Mouse (Mus musculus) forebrain, embryonic 11.5 days (tissue): Measurements from ENCODE around the gene Pcbp3. TPM values are rescaled to one million over a fixed set of nuclear protein-coding genes. Genes with fewer than 3 reads are reported as not detected.
A peak's percentile ranks its signal among the peaks of the same experiment; 100 is the strongest.

ENCODE experiments used
- ATAC-seq: fragments of 200-750 bp; cut with Nextera tagmentation; replicated peaks from 2 replicates; pipeline ENCODE4 v1.8.0; 2017; ENCODE audit warnings: moderate TSS enrichment; ENCODE audit not compliant: low FRiP score
- DNase-seq: peaks from one replicate; pipeline ENCODE4 v3.0.0-alpha.2; 2017; ENCODE audit warnings: low spot score
- H3K27ac ChIP-seq: fragments of 300-500 bp; sonication (generic); 2 replicates; pipeline ENCODE4 v1.5.1; 2014; ENCODE audit warnings: low read depth, low read length
- H3K27me3 ChIP-seq: fragments of 300-500 bp; sonication (generic); 2 replicates; pipeline ENCODE4 v1.6.1; 2014; ENCODE audit warnings: mild to moderate bottlenecking, low read length, mixed read lengths; ENCODE audit not compliant: control insufficient read depth, insufficient read depth
- H3K36me3 ChIP-seq: fragments of 300-500 bp; sonication (generic); 2 replicates; pipeline ENCODE4 v1.6.1; 2014; ENCODE audit warnings: mild to moderate bottlenecking, low read length, moderate library complexity, mixed read lengths; ENCODE audit not compliant: control insufficient read depth, insufficient read depth
- H3K4me1 ChIP-seq: fragments of 300-500 bp; sonication (generic); replicated peaks from 2 replicates; pipeline ENCODE4 v1.6.1; 2014; ENCODE audit warnings: low read length, mixed read lengths; ENCODE audit not compliant: control insufficient read depth, insufficient read depth
- H3K4me2 ChIP-seq: fragments of 300-500 bp; sonication (generic); 2 replicates; pipeline ENCODE4 v1.6.1; 2014; ENCODE audit warnings: low read depth, mild to moderate bottlenecking, low read length, moderate library complexity, mixed read lengths; ENCODE audit not compliant: severe bottlenecking
- H3K4me3 ChIP-seq: fragments of 300-500 bp; sonication (generic); 2 replicates; pipeline ENCODE4 v1.5.1; 2014; ENCODE audit warnings: low read depth, low read length
- H3K9ac ChIP-seq: fragments of 300-500 bp; sonication (generic); 2 replicates; pipeline ENCODE4 v1.6.1; 2014; ENCODE audit warnings: low read length
- H3K9me3 ChIP-seq: fragments of 300-500 bp; sonication (generic); 2 replicates; pipeline ENCODE4 v1.6.1; 2016; ENCODE audit warnings: low read length, mixed read lengths; ENCODE audit not compliant: control insufficient read depth
- WGBS: fragments of 180-500 bp; shearing (Covaris S2); extraction: QIAGEN DNeasy Blood & Tissue Kit; methylation state at CpG from one replicate; pipeline ENCODE4 v1.1.7; 2014; 5-methylcytosine and 5-hydroxymethylcytosine counted together
- polyA plus RNA-seq: library from polyadenylated mRNA; unstranded; fragments of >200 nt; fragmentation: Nextera tagmentation; extraction: Ambion mirVana; gene quantifications from 2 replicates; pipeline ENCODE4 v1.2.1, GENCODE M21; 2014

The Pcbp3 gene
- polyA plus RNA-seq, 1 experiment from 2014 or later, result 35.4 TPM

DNA sequence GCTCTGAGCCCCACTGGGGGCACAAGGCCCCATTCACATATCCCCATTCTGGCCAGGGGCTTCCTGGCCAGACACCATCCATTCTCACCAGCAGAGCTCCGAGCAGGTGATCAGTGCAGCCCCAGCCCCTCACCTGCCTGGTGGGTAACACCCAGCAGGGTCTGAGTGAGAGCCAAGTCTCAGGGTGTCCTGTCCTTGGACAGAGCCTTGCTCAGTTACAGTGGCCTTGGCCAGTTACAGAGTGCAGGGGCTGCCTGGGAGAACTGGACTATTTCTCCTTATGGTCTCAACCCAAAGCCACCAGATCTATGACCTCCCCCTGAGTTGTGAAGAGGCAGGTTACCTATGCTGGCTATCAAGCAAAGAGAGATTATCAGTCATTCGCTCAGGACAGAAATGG, 236.6 kb downstream of the Pcbp3 start:
- ATAC-seq (no peak), DNase-seq (no peak)
- Histone ChIP-seq H3K36me3 (no peaks in the 10 kb centered on the region), H3K27me3 (no peaks in the 10 kb centered on the region), H3K4me1 (no peaks in the 10 kb centered on the region), H3K4me3 (no peak overlapping the region), H3K4me2 (no peak overlapping the region), H3K9me3 (no peaks in the 10 kb centered on the region), H3K9ac (no peak overlapping the region), H3K27ac (no peak overlapping the region)
- 85% methylated on average over 2 of the region's 2 CpGs for WGBS

- Histone ChIP-seq H3K27me3 (no peaks in the 10 kb centered on the region), H3K9ac (no peak overlapping the region), H3K4me3 (no peak overlapping the region), H3K36me3 (no peaks in the 10 kb centered on the region), H3K4me1 (no peaks in the 10 kb centered on the region), H3K4me2 (no peak overlapping the region), H3K9me3 (no peaks in the 10 kb centered on the region), H3K27ac (no peak overlapping the region)
- WGBS, result 59% methylated on average over 5 of the region's 5 CpGs
- no peak for ATAC-seq
- DNase-seq, result no peak
Observed at GRCm38 (mm10) chr10:76724231-76724736, 237.4 kb downstream of the Pcbp3 start.

GRCm38 (mm10) chr10:76722751-76723450, 238.8 kb downstream of the Pcbp3 start:
- no peak for ATAC-seq
- H3K36me3 ChIP-seq, result no peaks in the 10 kb centered on the region
- H3K4me1 ChIP-seq, result no peaks in the 10 kb centered on the region
- no peaks in the 10 kb centered on the region for H3K27me3 ChIP-seq
- H3K4me3 ChIP-seq, result no peak overlapping the region
- H3K9ac ChIP-seq, result no peak overlapping the region
- no peak for DNase-seq
- no peaks in the 10 kb centered on the region for H3K9me3 ChIP-seq
- H3K4me2 ChIP-seq, result no peak overlapping the region
- no peak overlapping the region for H3K27ac ChIP-seq
- WGBS, result 90% methylated on average over 18 of the region's 18 CpGs

GRCm38 (mm10) chr10:76721746-76722145, 239.9 kb downstream of the Pcbp3 start:
- H3K36me3 ChIP-seq, result no peaks in the 10 kb centered on the region
- no peak overlapping the region for H3K4me3 ChIP-seq
- no peaks in the 10 kb centered on the region for H3K27me3 ChIP-seq
- ATAC-seq (no peak), DNase-seq (peak; percentile 36)
- no peak overlapping the region for H3K9ac ChIP-seq
- 88% methylated on average over 6 of the region's 6 CpGs for WGBS
- H3K4me1 ChIP-seq, result no peaks in the 10 kb centered on the region
- H3K9me3 ChIP-seq, result no peaks in the 10 kb centered on the region
- H3K27ac ChIP-seq, result no peak overlapping the region
- no peak overlapping the region for H3K4me2 ChIP-seq

DNA sequence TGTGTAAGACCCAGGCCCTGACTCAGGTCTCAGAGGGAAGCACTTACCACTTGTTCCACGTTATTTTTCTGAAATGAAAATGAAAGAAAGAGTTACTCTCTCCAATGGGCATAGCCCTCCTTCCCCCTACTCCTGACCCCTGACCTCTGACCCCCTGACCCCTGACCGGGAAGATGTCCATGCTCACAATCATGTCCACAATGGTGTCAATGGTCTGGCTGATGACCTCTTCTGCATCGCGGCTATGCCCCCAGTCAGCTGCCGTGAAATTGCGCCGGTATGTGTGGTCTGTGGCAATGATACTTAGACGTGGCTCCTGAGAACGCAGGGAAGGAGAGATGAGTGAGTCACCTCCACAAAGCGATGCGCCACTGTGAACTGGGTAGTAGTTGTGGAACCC, 240.5 kb downstream of the Pcbp3 start:
- Histone ChIP-seq H3K27ac (no peak overlapping the region), H3K9me3 (no peaks in the 10 kb centered on the region), H3K4me2 (no peak overlapping the region), H3K9ac (no peak overlapping the region), H3K4me1 (no peaks in the 10 kb centered on the region), H3K27me3 (no peaks in the 10 kb centered on the region), H3K4me3 (no peak overlapping the region), H3K36me3 (no peaks in the 10 kb centered on the region)
- WGBS, result 84% methylated on average over 11 of the region's 11 CpGs
- no peak for ATAC-seq
- no peak for DNase-seq

- Histone ChIP-seq H3K4me3 (no peak overlapping the region), H3K27me3 (no peaks in the 10 kb centered on the region), H3K27ac (no peak overlapping the region), H3K4me1 (no peaks in the 10 kb centered on the region), H3K9me3 (no peaks in the 10 kb centered on the region), H3K9ac (no peak overlapping the region), H3K4me2 (no peak overlapping the region), H3K36me3 (no peaks in the 10 kb centered on the region)
- 95% methylated on average over 4 of the region's 4 CpGs for WGBS
- no peak for DNase-seq
- ATAC-seq, result no peak
Observed at GRCm38 (mm10) chr10:76717631-76718030, 244.1 kb downstream of the Pcbp3 start.

GRCm38 (mm10) chr10:76717026-76717425, 244.7 kb downstream of the Pcbp3 start:
- Histone ChIP-seq H3K4me3 (no peak overlapping the region), H3K9ac (no peak overlapping the region), H3K4me2 (no peak overlapping the region), H3K9me3 (no peaks in the 10 kb centered on the region), H3K4me1 (no peaks in the 10 kb centered on the region), H3K27me3 (no peaks in the 10 kb centered on the region), H3K27ac (no peak overlapping the region), H3K36me3 (no peaks in the 10 kb centered on the region)
- ATAC-seq, result no peak
- DNase-seq, result no peak
- 93% methylated on average over 7 of the region's 7 CpGs for WGBS

DNA sequence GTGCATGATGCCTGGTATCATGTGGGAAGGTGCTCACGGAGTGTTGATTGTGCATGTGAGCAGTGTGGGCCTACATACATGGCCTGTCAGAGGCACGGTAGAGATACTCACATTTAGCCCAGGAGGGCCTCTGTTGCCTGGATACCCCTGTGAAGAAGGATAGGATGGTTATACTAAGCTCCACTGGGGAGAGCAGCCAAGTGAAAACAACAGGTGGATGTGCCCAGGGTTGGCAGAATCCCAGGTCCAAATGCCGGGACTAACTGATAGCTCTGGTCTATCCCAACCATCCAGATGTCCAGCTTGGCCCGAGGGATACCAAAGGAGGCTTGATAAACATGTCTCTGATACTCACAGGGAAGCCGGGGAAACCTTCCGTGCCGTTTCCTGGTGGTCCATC, 247.4 kb downstream of the Pcbp3 start:
- no peak overlapping the region for H3K9ac ChIP-seq

DNA sequence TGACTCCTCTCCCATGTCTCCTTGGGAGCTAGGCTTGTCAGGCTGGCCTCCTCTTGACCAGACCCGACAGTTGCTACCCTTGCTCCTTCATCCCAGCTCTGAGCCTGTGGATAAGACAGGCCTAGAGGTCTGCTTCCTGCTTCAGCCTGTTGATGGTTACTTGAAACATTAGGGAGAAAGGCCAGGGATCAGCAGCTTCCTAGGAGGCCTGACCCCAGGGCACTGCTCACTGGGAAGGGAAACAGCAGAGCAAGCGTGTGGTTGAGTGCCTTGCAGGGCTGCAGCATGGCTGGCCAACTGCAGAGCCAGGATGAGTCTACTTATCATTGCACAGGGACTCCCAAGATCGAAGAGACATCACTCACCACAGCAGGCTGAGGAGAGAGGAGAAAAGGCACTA, 249.2 kb downstream of the Pcbp3 start:
- no peaks in the 10 kb centered on the region for H3K4me1 ChIP-seq
- 83% methylated on average over 3 of the region's 3 CpGs for WGBS
- no peaks in the 10 kb centered on the region for H3K9me3 ChIP-seq
- H3K4me2 ChIP-seq, result no peak overlapping the region
- H3K36me3 ChIP-seq, result no peaks in the 10 kb centered on the region
- no peak overlapping the region for H3K27ac ChIP-seq
- ATAC-seq, result no peak
- H3K9ac ChIP-seq, result no peak overlapping the region
- no peak overlapping the region for H3K4me3 ChIP-seq
- H3K27me3 ChIP-seq, result no peaks in the 10 kb centered on the region
- no peak for DNase-seq

More for the DNA sequence above, 247.4 kb downstream of the Pcbp3 start:
- WGBS, result 91% methylated on average over 7 of the region's 7 CpGs
- Histone ChIP-seq H3K36me3 (no peaks in the 10 kb centered on the region), H3K27me3 (no peaks in the 10 kb centered on the region), H3K9me3 (no peaks in the 10 kb centered on the region), H3K27ac (no peak overlapping the region), H3K4me1 (no peaks in the 10 kb centered on the region), H3K4me2 (no peak overlapping the region), H3K4me3 (no peak overlapping the region)
- ATAC-seq, result no peak
- DNase-seq, result no peak
